Mouse (Mus musculus) NIH3T3 (cell line): ENCODE measurements around the gene Abhd16a.
"Not testable (repeated sequence)": the region's sequence is repeated elsewhere in the genome, so short reads cannot be mapped to it uniquely, and the experiment has no call there.

ENCODE experiments used
- DNase-seq: peaks from one replicate; pipeline ENCODE4 v3.0.0-alpha.2; 2012; ENCODE audit warnings: low read depth

The Abhd16a gene

DNA sequence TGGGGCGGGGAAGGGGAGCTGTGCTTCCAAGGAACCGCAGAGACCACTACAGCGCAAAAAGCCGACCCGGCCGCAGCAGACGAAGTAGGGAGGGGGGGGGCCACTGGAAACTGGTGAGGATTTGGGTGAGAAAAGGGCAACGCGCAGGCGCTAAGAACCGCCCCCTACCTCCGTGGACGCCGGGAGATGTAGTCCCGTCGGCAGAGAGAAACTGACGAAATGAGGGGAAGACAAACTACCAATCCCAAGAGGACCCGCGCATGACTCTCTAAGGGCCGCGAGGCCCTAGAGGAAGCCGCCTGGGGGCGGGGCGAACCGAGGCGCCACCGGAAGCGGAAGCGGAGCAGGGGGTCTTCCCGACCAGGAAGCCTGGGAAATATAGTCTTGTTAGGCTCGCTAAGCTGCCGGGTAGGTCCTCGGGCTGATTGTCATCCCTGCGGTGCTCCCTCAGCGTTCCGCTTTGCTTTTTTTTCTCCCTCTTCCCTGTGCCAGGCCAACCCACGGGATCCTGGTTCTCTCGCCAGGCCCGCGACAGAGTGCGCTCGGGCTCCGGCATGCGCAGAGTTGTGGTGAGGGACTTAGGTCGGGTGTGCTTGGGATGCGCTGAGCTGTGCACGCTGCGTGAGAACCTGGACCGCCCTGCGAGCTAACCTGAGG, 32.2 kb downstream of the Abhd16a start, which contains the start of gene Gpank1:
Gene Gpank1, plus strand, starts transcription at position 313 of the 657 bp plus-strand sequence.
- DNase-seq = peak; percentile 99

DNA sequence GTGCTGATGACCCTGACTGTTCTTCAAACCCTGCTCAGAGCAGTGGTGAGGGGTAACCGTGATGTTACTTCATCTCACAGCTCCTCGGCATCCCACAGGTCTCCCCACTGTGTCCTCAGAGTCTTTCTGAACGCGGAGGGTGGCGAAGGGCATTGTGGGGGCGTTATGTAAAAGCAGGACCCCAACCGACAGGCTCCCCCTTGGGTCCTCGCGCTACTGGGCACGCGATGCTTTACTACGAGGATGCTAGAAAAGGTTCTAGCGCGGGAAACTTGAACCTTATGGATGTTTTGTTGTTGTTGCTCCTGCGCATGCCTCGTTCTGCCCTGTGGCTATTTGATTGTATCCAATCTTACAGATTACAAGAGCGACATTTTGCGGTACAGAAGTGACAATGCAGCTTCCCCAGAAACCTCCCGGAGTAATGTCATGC, 32.8 kb downstream of the Abhd16a start, which contains the start of gene Csnk2b:
Gene Csnk2b, minus strand, starts transcription at position 183 of the 433 bp plus-strand sequence.
- DNase-seq = peak; percentile 89

DNA sequence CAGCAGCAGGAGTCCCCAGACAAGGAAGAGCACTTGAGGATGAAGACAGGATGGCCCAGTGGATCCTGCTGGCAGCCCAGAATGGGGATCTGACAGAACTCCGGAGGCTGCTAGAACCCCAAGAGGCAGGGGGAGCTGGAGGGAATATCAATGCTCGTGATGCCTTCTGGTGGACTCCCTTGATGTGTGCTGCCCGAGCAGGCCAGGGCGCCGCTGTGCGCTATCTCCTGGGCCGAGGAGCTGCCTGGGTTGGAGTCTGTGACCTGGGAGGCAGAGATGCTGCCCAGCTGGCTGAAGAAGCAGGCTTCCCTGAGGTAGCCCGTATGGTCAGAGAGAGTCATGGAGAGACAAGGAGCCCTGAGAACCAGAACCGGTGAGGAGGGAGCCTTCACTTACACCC, 34.2 kb downstream of the Abhd16a start:
- not testable (repeated sequence) for DNase-seq

DNA sequence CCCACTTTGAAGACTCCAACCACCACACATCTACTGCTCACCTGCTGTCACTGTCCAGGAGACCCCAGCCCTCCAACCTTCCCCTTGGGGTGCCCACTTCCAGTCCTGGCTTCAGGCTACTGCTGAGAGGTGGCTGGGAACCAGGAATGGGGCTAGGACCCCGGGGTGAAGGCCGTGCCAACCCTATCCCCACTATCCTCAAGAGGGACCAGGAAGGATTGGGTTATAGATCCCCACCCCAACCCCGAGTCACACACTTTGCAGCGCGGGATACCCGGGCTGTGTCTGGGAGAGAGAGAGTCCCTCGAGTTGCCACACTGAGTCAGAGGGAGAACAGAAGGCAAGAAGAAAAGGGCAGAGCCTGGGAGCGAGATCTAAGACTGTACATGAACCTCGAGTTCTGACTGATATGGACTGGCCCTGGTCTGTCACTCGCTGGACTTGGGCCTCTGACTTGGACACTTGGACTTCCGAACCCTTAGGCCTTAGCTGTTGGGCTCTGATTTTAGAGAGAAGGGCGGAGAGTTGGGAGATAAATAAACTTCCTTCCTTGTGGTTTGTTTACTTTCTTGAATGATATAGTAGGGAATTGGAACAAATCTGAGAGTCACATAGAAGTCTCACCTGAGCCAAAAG, 35.3 kb downstream of the Abhd16a start:
- DNase-seq = not testable (repeated sequence)

DNA sequence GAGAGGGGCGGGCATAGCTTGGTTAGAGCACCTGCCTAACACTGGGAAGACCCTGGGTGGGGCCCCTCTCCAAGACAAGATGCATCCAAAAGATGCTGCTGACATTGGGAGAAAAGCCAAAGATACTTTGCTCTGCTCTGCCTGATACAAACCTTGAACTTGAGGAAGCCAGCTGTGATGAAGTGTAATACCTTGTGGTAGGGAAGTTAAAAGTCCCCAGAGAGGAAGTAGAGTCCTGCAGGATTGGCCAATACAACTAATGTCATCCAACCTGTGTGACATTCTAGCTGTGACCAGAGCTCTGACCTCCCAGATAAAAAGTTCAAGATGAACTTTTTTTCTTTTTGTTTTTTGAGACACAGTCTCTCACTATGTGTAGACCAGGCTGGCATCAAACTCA, 36.0 kb downstream of the Abhd16a start:
- no peak for DNase-seq

DNA sequence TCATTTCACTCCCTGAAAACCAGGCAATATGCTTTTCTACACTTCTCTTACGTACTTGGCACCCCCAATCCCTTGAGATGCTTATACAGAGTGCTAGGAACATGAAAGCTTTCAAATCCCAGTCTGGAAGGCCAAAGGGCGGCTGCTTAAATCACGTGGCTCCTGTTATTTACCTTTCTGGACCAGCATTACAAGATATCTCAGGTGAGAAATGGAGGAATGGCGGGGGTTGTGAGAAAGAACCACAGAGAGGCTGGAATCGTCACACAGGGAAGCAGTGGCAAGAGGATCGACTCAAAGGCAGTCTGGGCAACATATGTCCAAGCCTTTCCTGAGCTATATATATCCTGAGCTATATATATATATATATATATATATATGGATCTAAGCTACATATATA, 36.5 kb downstream of the Abhd16a start:
- peak; percentile 10 for DNase-seq

DNA sequence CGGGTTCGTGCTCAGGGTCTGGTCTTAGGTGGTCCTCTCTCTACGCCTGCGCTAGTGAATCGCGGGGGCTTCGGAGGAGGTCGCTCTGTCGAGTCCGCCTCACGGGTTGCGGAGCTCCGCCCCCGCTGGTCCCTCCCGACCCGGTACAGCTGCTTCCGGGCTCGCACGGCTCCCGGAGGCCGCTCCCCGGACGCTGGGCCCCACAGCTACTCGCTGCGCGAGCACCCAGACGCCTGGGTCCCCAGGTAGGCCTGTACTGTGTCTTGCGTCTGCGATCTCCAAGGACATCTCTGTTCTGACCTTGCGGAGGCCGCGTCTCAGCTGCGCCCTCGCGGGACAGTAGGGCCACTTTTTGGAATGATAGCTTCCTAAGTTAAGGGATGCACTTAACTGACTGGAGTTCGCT, 37.1 kb downstream of the Abhd16a start, which contains the start of gene D17H6S53E:
Gene D17H6S53E, plus strand, starts transcription at position 168 of the 406 bp plus-strand sequence.
- DNase-seq = peak; percentile 81

DNA sequence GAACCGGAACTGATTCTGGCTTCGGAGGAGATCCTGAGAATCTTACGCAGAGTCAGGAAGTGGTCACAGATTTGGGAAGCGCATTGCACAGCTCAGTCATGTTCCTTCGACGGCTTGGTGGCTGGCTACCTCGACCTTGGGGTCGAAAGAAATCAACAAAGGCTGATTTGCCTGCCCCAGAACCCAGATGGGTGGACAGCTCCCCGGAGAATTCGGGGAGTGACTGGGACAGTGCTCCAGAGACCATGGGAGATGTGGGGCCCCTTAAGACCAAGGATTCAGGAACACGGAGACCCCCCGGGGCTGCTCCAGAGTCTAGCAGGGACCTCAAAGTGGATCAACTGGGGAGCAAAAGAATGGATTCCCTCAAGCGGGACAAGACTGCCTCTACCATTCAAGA, 38.0 kb downstream of the Abhd16a start:
- DNase-seq = peak; percentile 17

DNA sequence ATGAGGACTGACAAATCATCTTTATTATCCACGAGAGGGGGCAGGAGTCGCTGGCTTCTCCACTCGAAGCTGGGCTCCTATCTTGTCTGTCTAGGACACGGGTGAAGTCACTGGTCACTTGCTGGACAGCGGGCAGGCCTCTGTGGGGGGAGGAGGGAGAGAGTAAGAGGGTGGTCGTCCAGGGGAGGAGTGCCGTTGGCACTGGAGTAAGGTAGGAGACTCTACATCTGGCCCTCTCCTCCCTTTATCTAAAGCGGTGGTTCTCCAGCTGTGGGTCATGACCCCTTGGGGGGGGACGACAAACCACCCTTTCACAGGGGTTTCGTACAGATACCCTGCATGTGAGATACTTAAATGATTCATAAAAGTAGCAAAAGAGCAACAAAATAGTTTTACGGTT, 39.9 kb downstream of the Abhd16a start:
- no peak for DNase-seq

DNA sequence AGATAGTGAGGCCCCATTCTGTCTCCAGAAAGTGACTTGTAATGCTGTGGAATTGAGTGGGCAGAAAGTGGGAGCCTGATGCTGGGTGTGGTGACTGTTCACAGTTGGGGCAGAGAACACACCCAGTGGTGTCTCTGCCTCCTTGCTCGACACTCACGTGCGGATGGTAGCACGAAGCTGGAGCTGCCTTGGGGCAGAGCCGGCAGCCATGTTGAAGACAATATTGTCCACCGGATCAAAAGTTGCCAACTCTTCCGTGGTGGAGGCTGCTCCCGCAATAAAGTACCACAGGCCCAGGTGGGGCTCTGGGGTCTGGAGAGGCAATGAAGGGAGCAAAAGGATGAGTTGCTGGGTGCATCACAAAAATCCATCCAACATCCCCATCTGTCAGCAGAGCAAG, 42.0 kb downstream of the Abhd16a start:
- no peak for DNase-seq

DNA sequence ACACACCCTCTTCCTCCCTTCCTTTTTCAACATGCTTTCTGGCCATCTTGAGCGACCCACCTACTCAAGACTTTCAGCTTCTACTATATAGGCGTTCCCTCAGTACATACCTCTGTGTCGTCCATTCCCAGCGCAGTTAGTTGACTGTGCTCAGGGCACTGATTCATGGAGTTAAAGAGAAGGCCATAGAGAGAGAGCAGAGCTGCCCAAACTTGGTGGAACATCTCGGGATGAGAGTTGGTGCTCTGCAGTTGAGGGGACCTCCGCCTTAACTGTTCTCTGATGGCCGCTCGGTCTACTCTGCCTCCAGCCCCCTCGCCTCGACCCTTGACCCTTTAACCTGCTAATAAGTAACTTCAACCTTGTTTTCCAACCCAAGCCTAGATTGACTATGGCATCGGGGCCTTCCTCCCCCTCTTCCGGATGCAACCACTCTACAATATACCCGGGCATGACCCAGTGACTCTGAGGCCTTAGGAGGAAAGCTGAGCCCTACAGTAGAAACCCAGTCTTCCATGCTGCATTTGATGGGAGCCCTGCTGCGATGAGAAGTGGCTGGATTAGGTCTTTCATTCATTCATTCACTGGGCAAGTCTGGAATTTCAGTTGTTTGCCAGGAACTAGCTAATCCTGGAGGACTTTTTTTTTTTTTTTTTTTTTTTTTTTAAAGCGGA, 42.6 kb downstream of the Abhd16a start, which contains the start of gene Apom:
Gene Apom, minus strand, starts transcription at position 551 of the 674 bp plus-strand sequence.
- no peak for DNase-seq

DNA sequence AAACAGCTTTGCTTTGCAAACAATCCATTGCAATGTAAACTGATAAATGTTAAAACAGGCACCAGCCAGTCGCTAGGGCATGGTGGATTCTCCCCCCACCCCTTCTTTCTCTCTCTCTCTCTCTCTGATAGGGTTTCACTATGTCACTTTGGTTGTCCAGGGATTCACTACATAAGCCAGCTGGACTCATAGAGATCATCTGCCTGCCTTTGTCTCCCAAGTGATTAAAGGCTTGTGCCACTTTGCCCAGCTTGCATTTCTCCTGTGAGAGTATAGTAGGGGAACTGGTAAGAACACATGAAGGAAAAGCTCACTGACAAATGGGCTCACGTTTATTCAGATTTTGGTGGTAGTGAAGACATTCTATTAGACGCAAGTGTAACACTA, 43.1 kb downstream of the Abhd16a start:
- DNase-seq = no peak

DNA sequence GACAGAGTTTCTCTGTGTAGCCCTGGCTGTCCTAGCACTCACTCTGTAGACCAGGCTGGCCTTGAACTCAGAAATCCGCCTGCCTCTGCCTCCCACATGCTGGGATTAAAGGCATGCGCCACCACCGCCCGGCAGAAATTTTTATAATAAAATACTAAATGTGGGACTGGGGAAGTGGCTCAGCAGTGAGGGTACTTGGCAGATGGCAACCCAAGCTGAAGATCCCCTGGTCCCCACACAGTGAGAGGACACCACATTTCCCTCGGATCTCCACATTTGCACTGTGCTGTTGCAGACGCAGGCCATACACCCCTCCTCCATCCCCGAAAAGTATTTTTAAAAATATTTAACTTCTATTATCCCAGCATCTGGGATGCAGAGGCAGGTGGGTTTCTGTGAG, 44.5 kb downstream of the Abhd16a start:
- no peak for DNase-seq

DNA sequence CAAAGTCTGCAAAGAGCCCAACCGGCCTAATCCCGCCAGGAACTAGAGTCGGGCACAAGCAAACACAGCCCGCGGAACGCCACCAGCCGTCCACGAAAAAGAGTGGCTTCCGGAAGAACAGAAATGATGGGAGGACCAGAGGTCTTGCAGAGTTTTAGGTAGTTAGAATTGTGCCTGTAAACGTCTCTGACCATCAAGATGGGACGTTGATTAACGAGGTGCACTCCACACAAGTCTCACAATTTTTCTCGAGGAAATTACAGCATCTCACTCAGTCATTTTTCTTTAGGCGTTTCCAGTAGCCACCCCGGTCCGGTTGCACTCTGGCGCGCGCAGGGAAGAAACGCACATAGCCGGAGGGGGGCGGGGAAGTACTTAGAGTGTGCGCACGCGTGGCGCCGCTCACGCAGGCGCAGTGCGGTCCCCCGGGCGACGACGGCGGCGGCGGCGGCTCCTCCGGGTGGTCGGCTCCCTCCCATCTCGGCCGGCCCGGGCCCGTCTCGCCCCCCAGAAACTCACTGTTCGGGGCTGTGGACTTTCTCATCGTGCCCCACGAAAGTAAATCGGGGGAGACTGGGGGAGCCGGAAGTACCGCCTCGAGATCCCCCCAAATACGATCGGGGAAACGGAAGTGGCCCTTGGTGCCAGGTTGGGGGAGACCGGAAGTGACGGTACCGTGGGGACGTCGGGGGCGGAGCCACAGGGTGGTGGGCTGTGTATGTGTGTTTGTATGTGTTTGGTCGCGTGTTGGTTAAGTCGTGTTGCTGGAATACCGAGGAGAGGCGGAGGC, 45.9 kb downstream of the Abhd16a start, which contains the start of gene Bag6:
Gene Bag6, plus strand, starts transcription at position 378 of the 790 bp plus-strand sequence.
- DNase-seq = peak; percentile 98

DNA sequence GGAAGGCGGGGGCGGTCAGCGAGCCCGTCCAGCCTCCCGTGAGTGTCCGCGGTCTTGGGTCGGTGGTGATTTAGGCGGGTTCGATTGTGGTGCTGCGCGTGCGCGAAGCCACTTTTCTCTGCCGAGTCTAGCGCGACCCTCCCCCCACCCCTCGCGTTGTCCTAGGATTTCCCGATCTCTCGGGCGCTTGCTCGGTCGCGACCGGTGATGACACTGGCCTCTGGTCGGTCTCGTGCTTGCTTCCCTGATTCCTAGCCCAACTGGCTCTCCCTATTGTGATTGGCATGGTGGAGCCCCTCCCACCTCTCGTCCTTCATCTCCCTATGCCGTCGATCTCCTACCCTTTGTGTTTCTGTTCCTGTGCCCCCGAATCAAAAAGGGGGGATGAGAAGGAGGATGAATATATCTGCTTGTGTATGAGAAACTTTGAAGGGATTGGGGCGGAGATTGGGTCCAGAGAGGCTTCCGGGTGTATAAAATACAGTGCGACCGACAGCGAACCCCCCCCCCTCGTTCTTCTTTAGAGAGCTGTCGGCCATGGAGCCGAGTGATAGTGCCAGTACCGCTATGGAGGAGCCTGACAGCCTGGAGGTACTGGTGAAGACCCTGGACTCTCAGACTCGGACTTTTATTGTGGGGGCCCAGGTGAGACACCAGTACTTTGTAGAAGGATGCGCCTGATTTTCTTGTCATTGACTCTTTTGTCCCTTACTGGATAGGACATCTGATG, 46.7 kb downstream of the Abhd16a start:
- DNase-seq = no peak

DNA sequence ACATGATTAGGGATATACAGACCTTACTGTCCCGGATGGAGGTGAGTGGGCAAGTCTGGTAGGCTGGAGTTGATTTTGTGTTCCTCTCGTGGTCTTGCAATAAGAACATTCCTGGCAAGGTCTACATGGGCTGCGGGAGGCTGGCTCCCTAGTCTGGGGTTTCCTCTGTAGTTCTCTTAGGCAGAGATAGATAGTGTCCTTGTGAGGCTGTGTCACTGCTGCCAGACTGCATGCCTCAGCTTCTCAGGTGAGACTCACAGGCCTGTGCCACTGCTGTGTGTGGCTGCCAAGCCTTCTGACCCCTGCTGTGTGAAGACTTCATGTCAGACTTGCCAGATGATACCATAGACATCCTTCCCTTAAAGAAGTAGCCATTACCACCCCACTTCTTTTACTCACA, 50.2 kb downstream of the Abhd16a start:
- no peak for DNase-seq

DNA sequence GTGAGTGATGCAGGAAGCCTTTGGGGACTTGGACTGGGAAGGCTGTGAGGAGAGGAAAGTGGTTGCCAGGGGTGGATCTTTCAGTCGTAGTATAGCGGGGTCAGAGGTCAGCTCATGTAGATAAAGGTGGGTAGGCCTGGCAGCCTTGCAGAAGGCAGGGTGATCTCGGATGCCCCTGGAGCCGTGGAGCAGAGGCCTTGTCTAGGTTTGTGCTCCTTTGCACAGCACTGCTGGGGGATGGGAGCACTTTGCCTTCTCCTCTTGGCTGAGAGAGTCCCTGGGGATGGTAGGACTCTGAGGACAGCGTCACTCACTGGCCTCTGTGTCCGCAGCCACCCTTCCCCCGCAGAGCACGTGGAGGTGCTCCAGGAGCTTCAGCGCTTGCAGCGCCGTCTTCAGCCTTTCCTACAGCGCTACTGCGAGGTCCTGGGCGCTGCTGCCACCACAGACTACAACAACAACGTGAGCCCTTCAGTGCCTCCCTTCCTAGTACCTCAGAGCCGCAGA, 51.5 kb downstream of the Abhd16a start:
- DNase-seq = no peak

DNA sequence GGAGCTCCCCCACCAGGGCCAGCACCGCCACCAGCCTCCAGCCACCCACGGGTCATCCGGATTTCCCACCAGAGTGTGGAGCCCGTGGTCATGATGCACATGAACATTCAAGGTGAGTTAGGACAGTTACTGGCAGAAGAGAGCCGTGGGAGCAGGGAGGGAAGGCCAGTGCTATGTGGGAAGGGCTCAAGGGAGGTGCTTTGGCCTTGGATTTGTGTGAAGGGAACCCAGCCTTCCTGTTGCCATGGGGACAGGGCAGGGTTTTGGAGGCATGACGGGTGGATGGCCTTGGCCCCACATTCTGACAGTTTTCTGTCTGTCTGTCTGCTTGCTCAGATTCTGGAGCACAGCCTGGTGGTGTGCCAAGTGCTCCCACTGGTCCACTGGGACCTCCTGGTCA, 52.9 kb downstream of the Abhd16a start:
- no peak for DNase-seq

DNA sequence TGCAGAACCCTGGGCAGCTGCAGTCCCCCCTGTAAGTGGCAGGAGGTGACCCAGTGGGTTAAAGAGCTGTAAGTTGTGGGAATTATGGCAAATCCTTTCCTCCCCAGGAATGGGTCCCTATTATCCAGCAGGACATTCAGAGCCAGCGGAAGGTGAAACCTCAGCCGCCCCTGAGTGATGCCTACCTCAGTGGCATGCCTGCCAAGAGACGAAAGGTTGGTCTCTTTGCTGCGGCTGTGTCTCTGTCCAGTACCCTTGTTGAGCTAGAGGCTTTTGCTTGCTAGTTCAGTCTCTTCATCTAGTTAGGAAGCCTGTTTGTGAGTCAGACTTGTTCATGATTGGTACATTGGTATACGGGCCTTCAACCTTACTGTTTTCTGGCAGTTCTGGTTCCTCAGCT, 57.1 kb downstream of the Abhd16a start:
- no peak for DNase-seq

DNA sequence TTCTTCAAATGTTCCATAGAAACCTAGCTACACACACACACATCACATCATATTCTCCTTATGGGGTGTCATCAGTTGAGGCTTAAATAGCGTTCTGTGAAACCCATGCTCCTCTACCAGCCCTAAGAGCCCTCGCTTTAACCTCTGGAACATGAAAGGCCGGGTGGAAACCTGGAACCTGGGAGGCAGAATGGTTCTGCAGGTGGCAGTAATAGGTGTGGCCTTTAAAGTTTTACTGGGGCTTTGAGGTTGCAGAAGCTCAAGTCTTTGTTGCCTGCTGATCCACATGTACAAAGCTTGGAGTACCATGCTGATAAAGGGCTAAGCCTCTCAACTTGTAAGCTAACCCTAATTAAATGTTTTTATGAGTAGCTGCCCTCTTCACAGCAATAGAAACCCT, 58.3 kb downstream of the Abhd16a start:
- DNase-seq = peak; percentile 24
